Mouse (Mus musculus): ENCODE results near the gene Uaca. TPM values are rescaled to one million over a fixed set of nuclear protein-coding genes. Genes with fewer than 3 reads are reported as not detected.

The Uaca gene
- 10 to 100 TPM; 10.9 to 12.3 TPM for total RNA-seq (2021)
- long read RNA-seq, experiment 1, full-length matches to known transcripts: 5 of 17 reads
- long read RNA-seq, experiment 1, partial matches to known transcripts: 7 of 17 reads
- long read RNA-seq, experiment 1, other reads (novel, unspliced or antisense): 5 of 17 reads
- long read RNA-seq, experiment 2, full-length matches to known transcripts: 4 of 9 reads
- long read RNA-seq, experiment 2, partial matches to known transcripts: 3 of 9 reads
- long read RNA-seq, experiment 2, other reads (novel, unspliced or antisense): 2 of 9 reads

GRCm38 (mm10) chr9:60794210-60794840 is at the start of gene Uaca:
Gene Uaca (plus strand): TSS chr9:60794542.
- intact Hi-C loops (cut with DNase I): no loop called here
- DNase-seq (ENCODE audit: low spot score in 2 of 2): peak; percentile 87 to 88

GRCm38 (mm10) chr9:60744971-60745370 is 49.4 kb upstream of the Uaca start:
- intact Hi-C loops (cut with DNase I): loop anchor here (10.0 kb wide), 2 partner anchors 150 to 500 kb away; no protein-coding TSS in a partner anchor
- no peak for DNase-seq (ENCODE audit: low spot score in 2 of 2)

DNA sequence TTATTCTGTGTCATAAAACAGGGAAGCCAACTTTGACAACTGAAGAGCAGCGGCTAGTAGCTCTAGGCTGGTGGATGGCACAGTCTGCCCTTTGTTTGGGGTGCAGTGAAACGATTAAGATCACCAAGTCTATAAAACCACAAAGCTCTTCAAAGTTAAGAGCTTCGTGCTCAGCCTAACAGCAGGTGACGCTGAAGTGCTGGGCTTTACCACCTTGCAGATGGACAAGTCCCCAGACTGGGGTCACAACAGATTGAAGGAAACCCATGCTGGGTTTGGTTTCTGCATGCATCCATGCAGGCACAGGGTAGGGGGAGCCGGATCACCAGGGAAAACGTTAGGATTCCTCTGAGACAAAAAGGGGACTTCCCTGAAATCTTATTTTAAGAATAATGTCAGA is 47.8 kb upstream of the Uaca start:
- intact Hi-C loops (cut with DNase I): loop anchor here (10.0 kb wide), 2 partner anchors 152 to 502 kb away; no protein-coding TSS in a partner anchor

GRCm38 (mm10) chr9:60747672-60748071 is 46.7 kb upstream of the Uaca start:
- no peak for DNase-seq (ENCODE audit: low spot score in 2 of 2)
- intact Hi-C loops (cut with DNase I): loop anchor here (10.0 kb wide), 2 partner anchors 153 to 503 kb away; no protein-coding TSS in a partner anchor

More for the DNA sequence above, 47.8 kb upstream of the Uaca start:
- no peak for DNase-seq (ENCODE audit: low spot score in 2 of 2)

DNA sequence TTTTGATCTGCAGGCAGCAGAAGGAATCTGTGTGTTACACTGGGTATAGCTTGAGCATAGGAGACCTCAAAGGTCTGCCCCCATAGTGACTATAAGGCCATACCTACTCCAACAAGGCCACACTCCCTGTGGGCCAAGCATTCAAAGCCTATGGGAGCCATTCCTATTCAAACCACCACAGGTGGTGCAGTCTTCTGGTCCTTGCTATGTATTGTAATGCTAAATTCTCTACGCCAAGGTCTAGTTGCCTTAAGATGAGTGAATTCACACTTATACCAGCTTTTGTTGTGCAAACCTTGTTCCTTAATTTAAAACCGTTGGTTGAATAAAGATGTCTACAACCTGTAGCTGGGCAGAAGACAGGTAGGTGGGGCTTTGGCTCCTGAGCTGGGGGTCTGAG is 46.2 kb upstream of the Uaca start:
- no peak for DNase-seq (ENCODE audit: low spot score in 2 of 2)
- intact Hi-C loops (cut with DNase I): loop anchor here (10.0 kb wide), 2 partner anchors 153 to 503 kb away; no protein-coding TSS in a partner anchor

DNA sequence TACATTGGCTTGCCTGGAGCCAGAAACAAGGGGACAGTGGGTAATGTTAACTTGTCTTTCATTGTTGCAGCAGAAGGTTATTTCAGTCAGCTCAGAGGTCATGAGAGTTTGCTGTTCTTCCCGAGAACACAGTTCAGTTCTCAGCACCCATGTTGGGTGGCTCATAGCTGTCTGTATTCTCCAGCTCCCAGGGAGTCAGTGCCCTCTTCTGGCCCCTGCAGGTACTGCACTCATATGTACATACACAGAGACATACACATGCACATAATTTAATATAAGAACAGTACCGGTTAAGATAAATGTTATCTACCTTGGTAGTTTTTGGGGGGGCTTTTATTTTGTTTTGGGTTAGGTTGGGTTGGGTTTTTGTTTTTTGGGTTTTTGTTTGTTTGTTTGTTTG is 45.2 kb upstream of the Uaca start:
- intact Hi-C loops (cut with DNase I): loop anchor here (10.0 kb wide), 2 partner anchors 154 to 504 kb away; no protein-coding TSS in a partner anchor
- DNase-seq (ENCODE audit: low spot score in 2 of 2): no peak

DNA sequence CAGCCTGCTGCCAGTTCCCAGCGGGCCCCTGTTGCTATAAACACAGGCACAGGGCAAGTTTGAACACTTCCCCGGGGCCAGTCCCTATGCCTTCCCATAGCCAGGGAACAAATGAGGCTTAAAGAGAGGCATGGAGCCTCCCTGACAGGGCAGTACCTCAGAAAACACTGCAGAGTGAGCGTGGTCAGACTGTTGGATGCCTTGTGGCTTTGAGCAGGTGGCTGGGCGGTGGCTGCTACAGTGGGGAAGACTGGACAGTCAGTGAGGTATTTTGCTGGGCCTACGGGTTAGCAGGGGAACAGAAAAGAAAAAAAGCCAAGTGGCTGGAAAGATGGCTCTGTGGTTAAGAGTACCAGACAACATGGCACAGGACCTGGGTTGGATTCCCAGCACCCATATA is 43.2 kb upstream of the Uaca start:
- no peak for DNase-seq (ENCODE audit: low spot score in 2 of 2)
- intact Hi-C loops (cut with DNase I): no loop called here

- intact Hi-C loops (cut with DNase I): no loop called here
- no peak for DNase-seq (ENCODE audit: low spot score in 2 of 2)
Measured at GRCm38 (mm10) chr9:60751971-60752370, 42.4 kb upstream of the Uaca start.

DNA sequence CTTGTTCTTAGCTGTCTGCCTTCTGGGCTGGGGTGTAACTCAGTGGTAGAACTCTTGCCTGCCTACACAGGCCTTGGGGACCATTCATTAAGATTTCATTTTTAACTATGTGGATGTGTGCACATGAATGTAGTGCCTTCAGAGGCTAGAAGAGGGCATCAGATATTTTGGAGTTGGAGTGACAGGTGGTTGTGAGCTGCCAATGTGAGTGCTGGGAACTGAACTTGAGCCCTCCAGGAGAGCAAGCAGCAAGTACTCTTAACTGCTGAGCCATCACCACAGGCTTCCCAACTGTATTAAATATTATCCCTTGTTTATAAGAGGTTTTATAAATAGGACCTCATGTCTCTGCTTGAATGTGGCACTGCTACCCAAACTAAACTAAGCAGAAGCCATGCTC is 41.7 kb upstream of the Uaca start:
- no peak for DNase-seq (ENCODE audit: low spot score in 2 of 2)
- intact Hi-C loops (cut with DNase I): no loop called here

GRCm38 (mm10) chr9:60756258-60756657 is 38.1 kb upstream of the Uaca start:
- intact Hi-C loops (cut with DNase I): loop anchor here (2.0 to 5.0 kb wide), 2 partner anchors 61 to 103 kb away; no protein-coding TSS in a partner anchor
- DNase-seq (ENCODE audit: low spot score in 2 of 2): peak; percentile 39 to 73

- no peak for DNase-seq (ENCODE audit: low spot score in 2 of 2)
- intact Hi-C loops (cut with DNase I): loop anchor here (2.0 to 5.0 kb wide), 2 partner anchors 60 to 102 kb away; no protein-coding TSS in a partner anchor
Measured at GRCm38 (mm10) chr9:60756866-60757740, 37.2 kb upstream of the Uaca start.

- intact Hi-C loops (cut with DNase I): loop anchor here (2.0 to 5.0 kb wide), 2 partner anchors 59 to 101 kb away; no protein-coding TSS in a partner anchor
- no peak for DNase-seq (ENCODE audit: low spot score in 2 of 2)
Measured at GRCm38 (mm10) chr9:60757817-60758216, 36.5 kb upstream of the Uaca start.

DNA sequence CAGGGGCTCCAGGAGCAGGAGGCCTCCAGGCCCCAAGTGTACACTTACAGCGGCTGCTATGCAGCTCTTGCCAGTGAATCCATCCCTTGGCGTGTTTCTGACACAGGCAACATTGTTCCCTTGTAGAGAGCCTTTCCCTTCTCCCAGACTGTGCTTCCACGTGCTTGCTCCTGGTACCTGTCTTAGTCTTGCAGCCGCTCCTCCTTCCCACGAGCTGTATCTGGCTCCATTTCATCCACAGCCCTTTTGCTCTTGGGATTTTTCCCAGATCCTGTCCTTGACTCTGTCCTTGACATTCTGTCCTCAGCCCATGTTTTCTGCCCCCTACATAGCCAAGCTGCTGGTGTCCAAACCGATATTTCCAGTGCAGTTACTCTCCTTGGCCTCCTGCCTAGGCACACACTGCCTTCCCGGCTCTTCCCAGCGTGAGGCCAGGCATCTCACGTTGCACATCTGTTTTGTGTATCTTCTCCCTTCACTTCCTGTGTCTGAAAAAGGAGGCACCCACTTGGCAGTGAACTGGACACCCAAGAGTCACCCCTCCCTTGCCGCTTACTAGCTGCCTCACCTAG is 34.8 kb upstream of the Uaca start:
- intact Hi-C loops (cut with DNase I): loop anchor here (5.0 to 10.0 kb wide), 2 partner anchors 58 to 545 kb away; no protein-coding TSS in a partner anchor
- no peak for DNase-seq (ENCODE audit: low spot score in 2 of 2)

DNA sequence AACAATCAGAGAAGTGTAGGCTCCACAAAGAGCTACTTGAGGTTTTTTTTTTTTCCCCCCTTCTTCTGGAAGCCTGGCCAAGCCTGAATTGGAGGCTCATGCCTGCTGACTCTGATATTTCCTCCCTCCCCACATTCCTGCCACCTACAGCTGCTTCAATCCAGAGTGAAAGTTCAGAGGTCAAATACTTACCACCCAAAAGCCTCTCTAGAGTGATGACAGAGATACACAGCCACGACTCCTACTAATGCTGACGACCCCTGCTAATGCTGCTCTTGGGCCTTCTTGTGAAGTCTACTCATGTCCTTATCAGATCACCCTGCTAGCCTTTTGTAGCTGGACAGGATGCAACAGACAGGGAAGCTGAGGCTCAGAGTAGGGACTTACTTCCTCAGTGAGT is 29.2 kb upstream of the Uaca start:
- intact Hi-C loops (cut with DNase I): loop anchor here (10.0 kb wide), 1 partner anchor 540 kb away; no protein-coding TSS in a partner anchor

GRCm38 (mm10) chr9:60768393-60768792 is 25.9 kb upstream of the Uaca start:
- no peak for DNase-seq (ENCODE audit: low spot score in 2 of 2)
- intact Hi-C loops (cut with DNase I): loop anchor here (10.0 kb wide), 1 partner anchor 536 kb away; no protein-coding TSS in a partner anchor

More for the DNA sequence above, 29.2 kb upstream of the Uaca start:
- DNase-seq (ENCODE audit: low spot score in 2 of 2): no peak

DNA sequence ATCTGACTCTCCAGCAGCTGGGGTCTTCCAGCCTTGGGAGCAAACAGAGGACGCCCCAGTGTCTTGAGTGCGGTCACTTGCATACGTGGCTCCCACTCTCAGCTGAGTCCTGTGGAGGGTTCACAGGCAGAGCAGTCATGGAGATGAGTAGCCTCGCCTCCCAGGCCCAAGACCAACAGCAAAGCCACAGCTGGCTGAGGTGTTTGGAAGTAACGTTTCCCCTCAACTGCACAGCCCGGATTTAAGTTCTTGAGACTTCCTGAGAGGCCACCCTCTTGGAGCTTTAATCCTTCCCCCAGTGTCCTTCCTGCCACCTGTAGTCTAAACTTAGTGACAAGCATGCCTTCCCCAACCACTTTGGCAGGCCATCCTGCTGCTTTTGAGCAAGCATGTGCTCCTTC is 24.6 kb upstream of the Uaca start:
- intact Hi-C loops (cut with DNase I): loop anchor here (10.0 kb wide), 1 partner anchor 535 kb away; no protein-coding TSS in a partner anchor
- no peak for DNase-seq (ENCODE audit: low spot score in 2 of 2)

- intact Hi-C loops (cut with DNase I): no loop called here
- DNase-seq (ENCODE audit: low spot score in 2 of 2): no peak
Measured at GRCm38 (mm10) chr9:60773713-60774112, 20.6 kb upstream of the Uaca start.

- DNase-seq (ENCODE audit: low spot score in 2 of 2): no peak
- intact Hi-C loops (cut with DNase I): no loop called here
Measured at GRCm38 (mm10) chr9:60776899-60777298, 17.4 kb upstream of the Uaca start.

Measured in left cerebral cortex, postnatal 14 days (tissue).